Mouse (Mus musculus): ENCODE results near the gene 4930579G24Rik. TPM values are rescaled to one million over a fixed set of nuclear protein-coding genes. Genes with fewer than 3 reads are reported as not detected.

4930579G24Rik gene
- 2.5 and 2.6 TPM in 2 replicates for polyA plus RNA-seq (2012; rRNA removed)

GRCm38 (mm10) chr3:79628561-79629415 is at the start of gene 4930579G24Rik:
Gene 4930579G24Rik, plus strand, starts transcription at chr3:79629079.

GRCm38 (mm10) chr3:79590863-79591792 is 37.8 kb upstream of the 4930579G24Rik start, which contains the start of gene Ppid:
Gene Ppid, plus strand, starts transcription at chr3:79591342.

GRCm38 (mm10) chr3:79629416-79629730 is 494 bp downstream of the 4930579G24Rik start, which contains the start of gene Etfdh:
Gene Etfdh, minus strand, starts transcription at chr3:79629500.

Other genes with a start within 250 kb of the 4930579G24Rik start
- gene Fnip2, start 61.3 kb upstream of the 4930579G24Rik start, polyA plus RNA-seq (2012; rRNA removed), result 3.7 and 5.0 TPM in 2 replicates
- gene Ppid, start 37.7 kb upstream of the 4930579G24Rik start, polyA plus RNA-seq (2012; rRNA removed), result 5.0 and 7.4 TPM in 2 replicates
- gene Etfdh, start 421 bp downstream of the 4930579G24Rik start, polyA plus RNA-seq (2012; rRNA removed), result 23.6 and 78.6 TPM in 2 replicates
- gene Rxfp1, start 108.8 kb downstream of the 4930579G24Rik start, polyA plus RNA-seq (2012; rRNA removed), result 4.8 and 5.5 TPM in 2 replicates
- gene Tmem144, start 223.7 kb downstream of the 4930579G24Rik start, polyA plus RNA-seq (2012; rRNA removed), result 0.25 and 0.62 TPM in 2 replicates

Measured in ovary, adult 2 months (tissue).